Mouse (Mus musculus) megakaryocyte, embryonic 14.5 days (primary cell): ENCODE measurements at regions not wholly inside any gene's neighbourhood (a gene's known extent, or its start where the extent isn't known, plus 50 kb on each side); places are given as distances from the start of the nearest gene placed in this dataset.

Experiments used
- FLI1 ChIP-seq: IDR thresholded peaks from 2 replicates; pipeline ENCODE4 v1.6.1; 2012; ENCODE audit warnings: low read length, inconsistent platforms, mixed read lengths
- GATA1 ChIP-seq: IDR thresholded peaks from 3 replicates; pipeline ENCODE4 v1.6.1; 2012; ENCODE audit warnings: mixed read lengths, low read length, inconsistent platforms, borderline replicate concordance

GRCm38 (mm10) chr12:17601245-17602023, 56.8 kb downstream of the Odc1 start:
- no peak; the same call in 2 of the 3 replicates for TF ChIP-seq GATA1
- TF ChIP-seq FLI1 = no peak
